Mouse (Mus musculus) embryonic facial prominence, embryonic 13.5 days (tissue): Measurements from ENCODE around the gene Vat1l. TPM values are rescaled to one million over a fixed set of nuclear protein-coding genes. Genes with fewer than 3 reads are reported as not detected.

Experiments used
- ATAC-seq: fragments of 200-750 bp; cut with Nextera tagmentation; 2 replicates; pipeline ENCODE4 v1.8.0; 2017; ENCODE audit warnings: low read depth; ENCODE audit not compliant: insufficient number of reproducible peaks, insufficient read depth, low FRiP score, low TSS enrichment
- H3K27ac ChIP-seq: fragments of 300-500 bp; sonication (generic); 2 replicates; pipeline ENCODE4 v1.5.1; 2015; ENCODE audit warnings: moderate library complexity, mild to moderate bottlenecking, inconsistent platforms
- H3K27me3 ChIP-seq: fragments of 300-500 bp; sonication (generic); 2 replicates; pipeline ENCODE4 v1.6.1; 2015; ENCODE audit warnings: mild to moderate bottlenecking, inconsistent platforms
- H3K36me3 ChIP-seq: fragments of 300-500 bp; sonication (generic); 2 replicates; pipeline ENCODE4 v1.6.1; 2015; ENCODE audit warnings: mild to moderate bottlenecking, inconsistent platforms
- H3K4me1 ChIP-seq: fragments of 300-500 bp; sonication (generic); 2 replicates; pipeline ENCODE4 v1.6.1; 2015; ENCODE audit warnings: inconsistent platforms
- H3K4me2 ChIP-seq: fragments of 300-500 bp; sonication (generic); 2 replicates; pipeline ENCODE4 v1.6.1; 2015; ENCODE audit warnings: moderate library complexity, mild to moderate bottlenecking, inconsistent platforms
- H3K4me3 ChIP-seq: fragments of 300-500 bp; sonication (generic); 2 replicates; pipeline ENCODE4 v1.5.1; 2015; ENCODE audit warnings: mild to moderate bottlenecking, inconsistent platforms
- H3K9ac ChIP-seq: fragments of 300-500 bp; sonication (generic); 2 replicates; pipeline ENCODE4 v1.6.1; 2015; ENCODE audit warnings: mild to moderate bottlenecking, inconsistent platforms
- H3K9me3 ChIP-seq: fragments of 300-500 bp; sonication (generic); 2 replicates; pipeline ENCODE4 v1.6.1; 2016; ENCODE audit warnings: inconsistent platforms
- WGBS: fragments of 180-500 bp; shearing (Covaris S2); methylation state at CpG from one replicate; pipeline ENCODE4 v1.1.7; 2015; ENCODE audit warnings: mixed read lengths; 5-methylcytosine and 5-hydroxymethylcytosine counted together
- polyA plus RNA-seq: library from polyadenylated mRNA; unstranded; fragments of >200 nt; fragmentation: Nextera tagmentation; extraction: Ambion mirVana; gene quantifications from 2 replicates; pipeline ENCODE4 v1.2.1, GENCODE M21; 2015

The Vat1l gene
- polyA plus RNA-seq, 1 experiment from 2014 or later: 2.8 TPM

DNA sequence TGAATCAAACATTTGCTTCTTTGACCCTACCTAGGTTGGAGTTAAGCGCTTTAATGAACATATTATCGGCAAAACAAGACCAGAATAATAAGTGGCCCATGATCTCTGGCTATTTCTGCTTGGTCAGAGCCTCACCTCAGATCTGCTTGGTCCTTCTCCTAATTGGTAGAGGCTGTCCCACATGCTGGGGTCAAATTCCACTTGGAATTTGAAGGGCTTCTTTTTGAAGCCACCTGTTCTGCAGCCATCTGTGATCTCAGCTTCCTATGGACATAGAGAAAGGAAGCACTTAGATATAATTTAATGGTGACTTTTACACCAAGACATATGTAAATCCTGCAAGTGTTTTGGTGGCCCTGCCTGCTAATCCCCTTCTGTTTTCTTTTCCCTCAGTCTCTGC, 16.6 kb downstream of the Vat1l start:
- Histone ChIP-seq H3K27ac (no peak overlapping the region), H3K4me2 (no peak overlapping the region), H3K4me1 (no peaks in the 10 kb centered on the region), H3K27me3 (no peaks in the 10 kb centered on the region), H3K4me3 (no peak overlapping the region), H3K36me3 (no peaks in the 10 kb centered on the region), H3K9me3 (no peaks in the 10 kb centered on the region), H3K9ac (no peak overlapping the region)
- 90% methylated on average over 2 of the region's 2 CpGs for WGBS
- ATAC-seq: no peak

- H3K9ac ChIP-seq: no peak overlapping the region
- 81% methylated on average over 2 of the region's 2 CpGs for WGBS
- ATAC-seq: no peak
Measured at GRCm38 (mm10) chr8:114224001-114224400, 18.6 kb downstream of the Vat1l start.

DNA sequence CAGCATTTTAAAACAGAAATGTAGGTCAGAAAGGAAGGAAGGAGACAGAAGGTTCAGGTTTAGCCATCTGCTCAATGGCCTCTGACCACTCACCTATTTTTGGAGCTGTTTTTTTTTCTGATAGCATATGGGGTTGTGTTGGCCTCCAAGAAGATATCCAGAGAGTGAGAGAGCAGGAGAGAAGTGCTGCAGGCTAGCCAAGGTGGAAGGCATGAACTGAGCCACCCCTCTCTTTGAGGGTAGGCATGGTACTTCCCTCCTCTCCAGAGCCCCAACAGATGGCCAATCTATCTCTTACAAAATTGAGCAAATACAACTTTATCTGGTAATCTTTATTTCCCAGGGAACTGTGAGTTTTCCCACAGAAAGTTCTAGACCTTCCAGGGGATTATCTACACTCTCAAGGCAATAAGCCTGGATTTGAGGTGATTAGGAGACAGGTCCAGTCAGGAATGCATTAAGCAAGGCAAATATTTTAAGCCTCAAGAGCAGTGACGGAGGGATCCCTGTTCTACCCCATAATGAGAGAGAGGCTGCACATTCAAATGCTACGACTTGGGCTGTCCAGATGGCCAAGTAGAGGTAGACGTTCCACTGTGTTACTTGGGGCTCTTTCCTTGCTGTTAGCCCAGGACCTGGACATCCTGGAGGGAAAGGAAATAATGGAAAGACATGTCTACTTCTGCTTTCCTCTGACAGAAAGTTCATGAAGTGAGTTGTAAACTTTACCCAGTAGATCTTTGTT, 46.1 kb downstream of the Vat1l start:
- no peaks in the 10 kb centered on the region for H3K27me3 ChIP-seq
- no peak overlapping the region for H3K27ac ChIP-seq
- no peak overlapping the region for H3K4me3 ChIP-seq
- no peaks in the 10 kb centered on the region for H3K36me3 ChIP-seq
- no peak overlapping the region for H3K4me2 ChIP-seq
- WGBS: 75% methylated on average over 3 of the region's 3 CpGs
- no peak overlapping the region for H3K9ac ChIP-seq
- no peaks in the 10 kb centered on the region for H3K4me1 ChIP-seq
- no peaks in the 10 kb centered on the region for H3K9me3 ChIP-seq
- ATAC-seq: no peak

More at GRCm38 (mm10) chr8:114224001-114224400, 18.6 kb downstream of the Vat1l start:
- no peak overlapping the region for H3K27ac ChIP-seq
- no peaks in the 10 kb centered on the region for H3K9me3 ChIP-seq
- no peak overlapping the region for H3K4me3 ChIP-seq
- H3K27me3 ChIP-seq: no peaks in the 10 kb centered on the region
- no peaks in the 10 kb centered on the region for H3K4me1 ChIP-seq
- no peaks in the 10 kb centered on the region for H3K36me3 ChIP-seq
- no peak overlapping the region for H3K4me2 ChIP-seq

- ATAC-seq: no peak
Measured at GRCm38 (mm10) chr8:114258685-114259084, 53.3 kb downstream of the Vat1l start.

GRCm38 (mm10) chr8:114259713-114260355, 54.4 kb downstream of the Vat1l start:
- H3K9ac ChIP-seq: no peak overlapping the region
- H3K36me3 ChIP-seq: no peaks in the 10 kb centered on the region
- no peaks in the 10 kb centered on the region for H3K27me3 ChIP-seq
- no peaks in the 10 kb centered on the region for H3K9me3 ChIP-seq
- H3K4me3 ChIP-seq: no peak overlapping the region
- no peak overlapping the region for H3K4me2 ChIP-seq
- H3K27ac ChIP-seq: no peak overlapping the region
- ATAC-seq: no peak
- WGBS: 80% methylated on average over 5 of the region's 5 CpGs
- H3K4me1 ChIP-seq: no peaks in the 10 kb centered on the region

More at GRCm38 (mm10) chr8:114258685-114259084, 53.3 kb downstream of the Vat1l start:
- no peak overlapping the region for H3K9ac ChIP-seq
- H3K4me1 ChIP-seq: no peaks in the 10 kb centered on the region
- no peaks in the 10 kb centered on the region for H3K9me3 ChIP-seq
- H3K4me3 ChIP-seq: no peak overlapping the region
- H3K36me3 ChIP-seq: no peaks in the 10 kb centered on the region
- H3K27me3 ChIP-seq: no peaks in the 10 kb centered on the region
- WGBS: 83% methylated on average over 4 of the region's 4 CpGs
- no peak overlapping the region for H3K4me2 ChIP-seq
- H3K27ac ChIP-seq: no peak overlapping the region

DNA sequence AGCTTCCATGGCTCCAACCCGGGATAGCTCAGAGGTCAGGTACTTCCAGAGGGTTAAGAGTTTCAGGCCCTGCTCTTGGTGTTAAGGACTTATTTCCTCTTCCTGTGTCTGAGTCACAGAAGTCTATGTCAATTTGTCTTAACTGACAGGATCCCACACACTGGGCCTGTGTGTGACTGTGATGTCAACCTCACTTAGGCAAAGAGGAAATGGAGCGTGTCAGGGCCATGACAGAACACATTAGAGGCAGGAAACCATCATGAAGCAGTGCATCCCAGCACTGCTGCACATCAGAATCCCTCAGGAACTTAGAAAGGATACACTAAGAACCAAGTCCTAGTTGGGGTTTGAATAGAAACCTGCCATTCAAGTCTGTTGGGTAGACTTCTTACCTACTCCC, 56.9 kb downstream of the Vat1l start:
- Histone ChIP-seq H3K9me3 (no peaks in the 10 kb centered on the region), H3K36me3 (no peaks in the 10 kb centered on the region), H3K9ac (no peak overlapping the region), H3K4me2 (no peak overlapping the region), H3K27me3 (no peaks in the 10 kb centered on the region), H3K27ac (no peak overlapping the region), H3K4me1 (no peaks in the 10 kb centered on the region), H3K4me3 (no peak overlapping the region)
- ATAC-seq: no peak
- WGBS: 31% methylated on average over 2 of the region's 2 CpGs

GRCm38 (mm10) chr8:114274558-114274957, 69.1 kb downstream of the Vat1l start:
- no peak overlapping the region for H3K4me2 ChIP-seq
- H3K36me3 ChIP-seq: no peaks in the 10 kb centered on the region
- H3K9me3 ChIP-seq: no peaks in the 10 kb centered on the region
- ATAC-seq: no peak
- peaks cover 8% of the 10 kb centered on the region; the same call in 1 of the 2 replicates for H3K4me1 ChIP-seq
- no peak overlapping the region for H3K27ac ChIP-seq
- H3K4me3 ChIP-seq: no peak overlapping the region
- H3K9ac ChIP-seq: no peak overlapping the region
- WGBS: 61% methylated on average over 8 of the region's 8 CpGs
- H3K27me3 ChIP-seq: no peaks in the 10 kb centered on the region

DNA sequence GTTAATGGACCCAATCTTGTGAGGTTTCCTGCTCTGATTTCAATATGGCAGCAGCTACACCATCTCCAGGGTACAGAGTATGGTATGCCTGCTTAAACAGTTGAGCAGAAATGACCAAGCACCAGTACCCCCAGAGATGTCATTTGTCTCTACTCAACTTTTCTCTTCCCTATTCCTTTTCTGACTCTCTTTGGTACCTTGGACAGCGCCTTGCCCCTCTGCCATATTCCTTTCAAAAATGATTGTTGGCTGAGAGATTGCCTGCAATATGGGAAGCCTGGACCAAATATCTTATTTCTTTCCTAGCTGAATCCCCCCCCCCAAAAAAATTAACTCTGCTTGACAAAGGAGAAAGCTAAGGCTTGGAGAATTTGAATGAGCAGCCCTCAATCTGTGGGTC, 75.7 kb downstream of the Vat1l start:
- Histone ChIP-seq H3K9me3 (no peaks in the 10 kb centered on the region), H3K27ac (no peak overlapping the region), H3K9ac (no peak overlapping the region), H3K27me3 (no peaks in the 10 kb centered on the region), H3K4me2 (no peak overlapping the region), H3K4me3 (no peak overlapping the region), H3K4me1 (no peaks in the 10 kb centered on the region), H3K36me3 (no peaks in the 10 kb centered on the region)
- 67% methylated on average over 1 of the region's 1 CpGs for WGBS
- no peak for ATAC-seq

GRCm38 (mm10) chr8:114294889-114295748, 89.7 kb downstream of the Vat1l start:
- peak overlapping the region; percentile 25 for H3K4me2 ChIP-seq
- H3K27ac ChIP-seq: peak overlapping the region; percentile 60
- no peaks in the 10 kb centered on the region for H3K27me3 ChIP-seq
- 44% methylated on average over 11 of the region's 11 CpGs for WGBS
- peaks cover 17% of the 10 kb centered on the region for H3K4me1 ChIP-seq
- no peak overlapping the region for H3K4me3 ChIP-seq
- H3K9ac ChIP-seq: no peak overlapping the region
- ATAC-seq: 0 out of 2 replicates have a peak, but pooled peaks have one; percentile 52
- no peaks in the 10 kb centered on the region for H3K36me3 ChIP-seq
- no peaks in the 10 kb centered on the region for H3K9me3 ChIP-seq

- Histone ChIP-seq H3K9ac (no peak overlapping the region), H3K36me3 (no peaks in the 10 kb centered on the region), H3K4me2 (peak overlapping the region; percentile 25; the same call in 1 of the 2 replicates), H3K9me3 (no peaks in the 10 kb centered on the region), H3K4me3 (no peak overlapping the region), H3K4me1 (peaks cover 21% of the 10 kb centered on the region), H3K27me3 (no peaks in the 10 kb centered on the region), H3K27ac (no peak overlapping the region)
- ATAC-seq: no peak
- WGBS: 81% methylated on average over 3 of the region's 3 CpGs
Measured at GRCm38 (mm10) chr8:114295749-114296067, 90.3 kb downstream of the Vat1l start.

DNA sequence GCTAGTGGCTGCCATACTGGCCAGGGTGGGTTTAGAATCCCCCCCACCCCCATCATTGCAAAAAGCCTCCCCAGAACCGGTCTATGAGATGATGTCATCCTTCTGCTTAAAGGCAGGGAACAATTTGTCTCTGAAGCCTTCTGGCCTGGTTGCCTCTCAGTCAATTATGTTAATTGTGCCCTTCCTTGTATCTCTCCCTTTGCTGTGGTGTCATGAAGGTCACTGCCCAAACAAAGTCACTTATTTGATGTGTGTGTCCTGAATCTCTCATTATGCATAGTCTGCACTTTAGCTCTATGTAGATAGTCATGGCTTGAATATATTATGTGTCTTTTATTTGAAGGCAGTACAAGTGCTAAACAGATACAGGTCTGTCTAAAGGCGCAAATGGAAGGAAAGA, 92.8 kb downstream of the Vat1l start:
- Histone ChIP-seq H3K9ac (no peak overlapping the region), H3K27me3 (no peaks in the 10 kb centered on the region), H3K4me3 (no peak overlapping the region), H3K4me1 (peaks cover 21% of the 10 kb centered on the region), H3K9me3 (no peaks in the 10 kb centered on the region), H3K27ac (no peak overlapping the region), H3K4me2 (no peak overlapping the region), H3K36me3 (no peaks in the 10 kb centered on the region)
- 33% methylated on average over 2 of the region's 2 CpGs for WGBS
- no peak for ATAC-seq
